Mouse (Mus musculus): ENCODE results near the gene Ntn4.

DNA sequence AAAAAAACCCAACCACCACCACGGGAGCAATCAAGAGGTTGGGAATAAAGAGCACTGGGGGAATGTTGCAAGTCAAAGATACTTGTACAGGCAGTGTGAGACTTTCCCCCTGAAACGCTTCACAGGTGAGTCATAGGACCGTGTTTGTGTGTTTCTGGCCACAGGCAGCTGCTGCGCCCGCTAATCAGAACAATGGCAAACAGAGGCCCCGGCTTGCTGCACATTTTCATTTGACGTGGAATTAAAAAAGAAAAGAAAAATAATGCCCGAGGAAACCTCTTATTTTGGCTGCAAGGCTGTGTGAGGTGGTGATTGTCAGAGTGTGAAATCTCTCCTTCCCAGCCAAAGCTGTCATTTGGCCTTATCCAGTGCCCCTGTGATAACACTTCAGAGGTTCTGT, 2.4 kb downstream of the Ntn4 start:
- TF ChIP-seq CTCF (IDR thresholded peaks at IDR 0.05; ENCODE audit: low read depth, low read length) (no peak), POLR2A (IDR thresholded peaks at IDR 0.05; ENCODE audit: borderline replicate concordance, low read depth, low read length) (no peak)
